Mouse (Mus musculus) frontal cortex, postnatal 14 days (tissue): ENCODE results near the gene Lrrc56.
"Not testable (repeated sequence)": the region's sequence is repeated elsewhere in the genome, so short reads cannot be mapped to it uniquely, and the experiment has no call there.

Source experiments
- DNase-seq, 2 experiments: peaks; one replicate each; pipeline ENCODE4 v3.0.0; 2022; ENCODE audit warnings: low spot score in 2 of 2

Gene Lrrc56

GRCm38 (mm10) chr7:141216894-141217293, 22.9 kb downstream of the Lrrc56 start:
- no peak for DNase-seq

GRCm38 (mm10) chr7:141217343-141218013, 23.5 kb downstream of the Lrrc56 start:
- no peak for DNase-seq

- DNase-seq: no peak
These were observed 24.2 kb downstream of the Lrrc56 start for GRCm38 (mm10) chr7:141218141-141218540.

GRCm38 (mm10) chr7:141218557-141219133, 24.7 kb downstream of the Lrrc56 start:
- no peak for DNase-seq

GRCm38 (mm10) chr7:141219558-141220099, 25.7 kb downstream of the Lrrc56 start:
- no peak for DNase-seq

GRCm38 (mm10) chr7:141220377-141220776, 26.4 kb downstream of the Lrrc56 start:
- no peak for DNase-seq

- peak; percentile 86 to 90 for DNase-seq
These were observed 27.5 kb downstream of the Lrrc56 start for GRCm38 (mm10) chr7:141221249-141222125.

- DNase-seq: no peak
These were observed 28.1 kb downstream of the Lrrc56 start for GRCm38 (mm10) chr7:141222126-141222467.

GRCm38 (mm10) chr7:141222696-141223215, 28.8 kb downstream of the Lrrc56 start:
- no peak for DNase-seq

GRCm38 (mm10) chr7:141226535-141226934, 32.6 kb downstream of the Lrrc56 start:
- DNase-seq: no peak

- no peak for DNase-seq
These were observed 33.8 kb downstream of the Lrrc56 start for GRCm38 (mm10) chr7:141227796-141228195.

GRCm38 (mm10) chr7:141228279-141229067, 34.5 kb downstream of the Lrrc56 start, which contains the start of gene Phrf1:
Phrf1 (plus strand) TSS chr7:141228784.
- DNase-seq: peak; percentile 81 to 91

- no peak for DNase-seq
These were observed 35.7 kb downstream of the Lrrc56 start for GRCm38 (mm10) chr7:141229702-141230101.

- no peak for DNase-seq
These were observed 36.6 kb downstream of the Lrrc56 start for GRCm38 (mm10) chr7:141230570-141230969.

GRCm38 (mm10) chr7:141231111-141231510, 37.2 kb downstream of the Lrrc56 start:
- DNase-seq: no peak

GRCm38 (mm10) chr7:141231551-141231950, 37.6 kb downstream of the Lrrc56 start:
- DNase-seq: no peak

- not testable (repeated sequence) for DNase-seq
These were observed 56.5 kb downstream of the Lrrc56 start for GRCm38 (mm10) chr7:141250486-141250885.

- DNase-seq: no peak
These were observed 62.2 kb downstream of the Lrrc56 start for GRCm38 (mm10) chr7:141256159-141256558.
